Mouse (Mus musculus): ENCODE results near the gene Zdhhc4. TPM values are rescaled to one million over a fixed set of nuclear protein-coding genes. Genes with fewer than 3 reads are reported as not detected.

Gene Zdhhc4
- total RNA-seq, 2 experiments from 2014 or later, result 41.8 to 47.1 TPM

- no peak for DNase-seq (ENCODE audit: low spot score in 2 of 2)
These were observed 41.2 kb downstream of the Zdhhc4 start for GRCm38 (mm10) chr5:143287774-143288328.

DNA sequence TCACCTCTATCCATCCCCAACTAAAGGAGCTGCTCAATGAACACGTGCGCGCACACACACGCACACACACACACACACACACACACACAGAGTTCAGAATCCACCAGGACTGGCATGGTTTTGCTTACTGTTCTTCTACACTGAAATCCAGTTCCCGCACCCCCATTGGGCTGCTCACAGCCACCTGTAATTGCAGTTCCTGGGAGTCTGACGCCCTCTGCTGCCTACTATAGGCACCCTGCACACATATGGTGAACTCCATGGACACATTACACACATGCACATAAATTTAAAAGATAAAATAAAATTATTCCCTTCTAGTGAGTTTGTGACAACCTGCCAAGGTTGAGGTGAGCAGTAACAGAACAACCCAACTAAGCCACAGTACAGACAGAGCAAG is 44.3 kb downstream of the Zdhhc4 start:
- no peak for DNase-seq (ENCODE audit: low spot score in 2 of 2)

- no peak for DNase-seq (ENCODE audit: low spot score in 2 of 2)
These were observed 49.8 kb downstream of the Zdhhc4 start for GRCm38 (mm10) chr5:143279247-143279646.

GRCm38 (mm10) chr5:143275761-143276160 is 53.3 kb downstream of the Zdhhc4 start:
- DNase-seq (ENCODE audit: low spot score in 2 of 2), result no peak

GRCm38 (mm10) chr5:143272540-143273330 is 56.3 kb downstream of the Zdhhc4 start:
- DNase-seq (ENCODE audit: low spot score in 2 of 2), result no peak

DNA sequence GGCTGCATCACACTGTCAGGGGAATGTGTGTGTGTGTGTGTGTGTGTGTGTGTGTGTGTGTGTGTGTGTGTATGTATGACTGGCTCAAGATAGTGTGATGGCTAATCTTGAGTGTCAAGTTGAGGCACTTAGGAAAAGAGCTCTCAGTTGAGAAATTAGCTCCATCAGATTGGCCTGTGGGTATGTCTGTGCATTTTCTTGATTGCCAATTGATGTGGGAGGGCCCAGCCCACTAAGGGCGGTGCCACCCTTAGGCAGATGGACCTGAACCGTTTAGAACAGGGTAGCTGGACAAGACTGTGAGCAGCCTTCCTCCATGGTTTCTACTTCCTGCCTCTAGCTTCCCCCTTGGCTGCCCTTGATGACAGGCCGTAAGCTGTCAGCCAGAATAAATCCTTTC is 56.9 kb downstream of the Zdhhc4 start:
- no peak for DNase-seq (ENCODE audit: low spot score in 2 of 2)

DNA sequence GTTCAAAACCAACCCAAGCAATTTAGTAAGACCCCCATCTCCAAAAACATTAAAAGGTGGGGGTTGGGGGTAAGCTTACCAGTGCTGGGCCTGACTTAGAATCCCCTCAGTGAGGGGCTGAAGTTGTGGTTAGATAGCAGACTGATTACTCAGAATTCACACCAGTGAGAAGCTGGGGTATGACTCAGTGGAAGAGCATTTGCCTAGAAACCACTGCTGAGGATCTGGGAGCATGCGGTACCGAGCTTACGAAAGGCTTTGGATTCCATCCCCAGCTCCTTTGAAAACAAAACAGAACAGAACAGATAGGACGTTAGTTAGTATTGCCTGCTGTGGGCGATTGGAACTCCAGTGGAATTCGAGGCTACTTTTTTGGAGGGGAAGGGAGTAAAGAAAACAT is 57.4 kb downstream of the Zdhhc4 start:
- no peak for DNase-seq (ENCODE audit: low spot score in 2 of 2)

DNA sequence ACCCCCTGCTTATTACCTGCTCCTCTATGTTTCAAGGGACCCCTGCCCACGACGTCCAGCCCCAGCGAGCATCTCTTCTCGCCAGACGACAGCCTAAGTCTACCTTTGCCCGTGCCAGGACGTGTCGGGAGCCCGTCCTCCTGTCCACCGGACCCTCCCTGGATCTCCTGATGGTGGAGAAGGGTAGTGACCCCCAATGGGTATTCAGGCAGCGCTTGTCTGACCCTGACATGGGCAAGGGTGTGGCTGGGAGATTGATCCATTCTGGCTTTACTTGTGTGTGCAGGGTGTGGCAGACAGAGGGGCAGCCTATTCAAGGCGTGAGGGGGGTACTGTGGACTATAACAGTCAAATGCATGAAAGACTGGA is 58.9 kb downstream of the Zdhhc4 start:
- DNase-seq (ENCODE audit: low spot score in 2 of 2), result no peak

DNA sequence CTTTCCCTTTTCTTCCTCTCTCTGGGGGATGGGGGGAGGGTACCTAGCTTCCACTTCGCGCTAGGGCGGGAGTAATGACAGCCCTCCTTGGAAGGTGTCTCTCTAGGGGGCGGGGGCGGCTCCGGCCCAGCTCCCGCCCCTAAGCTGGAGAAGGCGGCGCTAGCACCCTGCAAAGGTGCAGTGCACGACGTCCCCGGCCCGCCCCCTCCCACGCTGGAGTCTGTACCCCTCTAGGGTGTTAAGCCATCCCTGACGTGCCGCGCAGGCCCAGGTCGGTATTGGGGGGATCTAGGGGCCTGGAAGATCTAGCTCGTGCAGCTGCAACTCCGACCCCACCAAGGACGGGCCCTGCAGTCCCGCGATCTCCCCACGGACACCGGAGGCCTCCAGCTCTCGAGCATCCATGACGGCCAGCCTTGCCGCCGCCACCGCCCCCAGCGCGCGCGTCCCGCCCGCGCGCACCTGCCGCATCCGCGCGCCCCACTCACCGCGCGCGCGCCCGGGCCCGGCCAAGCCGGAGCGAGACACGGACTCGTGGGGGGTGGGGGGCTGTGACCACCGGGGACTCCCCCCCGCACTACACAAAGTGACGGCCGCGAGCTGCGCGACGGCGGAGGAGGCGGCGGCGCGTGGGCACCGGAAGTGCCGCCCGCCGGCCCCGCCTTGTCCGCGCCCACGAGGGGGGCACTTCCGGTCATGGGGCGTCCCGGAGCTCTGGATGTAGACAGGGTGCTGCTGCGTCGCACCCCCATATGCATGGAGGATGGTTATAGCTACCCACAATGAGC is 59.5 kb downstream of the Zdhhc4 start, which contains the start of gene Zfp316:
TSS of gene Zfp316 (minus strand) at position 660 of the 788 bp plus-strand sequence.
- peak; percentile 65 to 71 for DNase-seq (ENCODE audit: low spot score in 2 of 2)

GRCm38 (mm10) chr5:143268985-143269362 is 60.1 kb downstream of the Zdhhc4 start:
- no peak for DNase-seq (ENCODE audit: low spot score in 2 of 2)

- DNase-seq (ENCODE audit: low spot score in 2 of 2), result no peak
These were observed 62.3 kb downstream of the Zdhhc4 start for GRCm38 (mm10) chr5:143266794-143267193.

Other genes starting within 250 kb of the Zdhhc4 start
- gene Rnf216, start 216.3 kb downstream of the Zdhhc4 start, total RNA-seq (2021), result 10 to 100 TPM; 46.4 to 47.4 TPM
- gene Olfr718-ps1, start 181.7 kb downstream of the Zdhhc4 start, total RNA-seq (2021), result under 1 TPM; 0.10 to 0.12 TPM
- 10 to 100 TPM; 15.2 to 16.6 TPM for gene Rbak, start 148.5 kb downstream of the Zdhhc4 start, total RNA-seq (2021)
- gene Spdye4b, start 148.2 kb downstream of the Zdhhc4 start, total RNA-seq (2021), result not detected
- gene Spdye4a, start 102.4 kb downstream of the Zdhhc4 start, total RNA-seq (2021), result not detected
- 10 to 100 TPM; 25.5 to 25.6 TPM for gene Zfp12, start 94.1 kb downstream of the Zdhhc4 start, total RNA-seq (2021)
- gene Zfp316, start 59.2 kb downstream of the Zdhhc4 start, total RNA-seq (2021), result 10 to 100 TPM; 20.1 to 20.6 TPM
- 1 to 10 TPM; 7.7 to 7.9 TPM for gene Zfp853, start 35.6 kb downstream of the Zdhhc4 start, total RNA-seq (2021)
- gene E130309D02Rik, start 13.9 kb downstream of the Zdhhc4 start, total RNA-seq (2021), result 10 to 100 TPM; 20.8 to 23.1 TPM
- 1 to 10 TPM; 4.1 to 8.1 TPM for gene Grid2ip, start 28.1 kb upstream of the Zdhhc4 start, total RNA-seq (2021)
- gene Kdelr2, start 74.6 kb upstream of the Zdhhc4 start, total RNA-seq (2021), result 10 to 100 TPM; 42.9 to 49.7 TPM
- 10 to 100 TPM; 22.8 to 22.9 TPM for gene Daglb, start 135.3 kb upstream of the Zdhhc4 start, total RNA-seq (2021)
- gene Rac1, start 198.8 kb upstream of the Zdhhc4 start, total RNA-seq (2021), result 100 to 1,000 TPM; 430 to 453 TPM